Mouse (Mus musculus) ES-Bruce4 (cell line): ENCODE measurements at regions not wholly inside any gene's neighbourhood (a gene's known extent, or its start where the extent isn't known, plus 50 kb on each side); places are given as distances from the start of the nearest gene placed in this dataset.

Experiments used
- H3K27ac ChIP-seq: 2 replicates; pipeline ENCODE4 v1.5.1; 2012; ENCODE audit warnings: low read length, inconsistent platforms; ENCODE audit not compliant: insufficient read depth
- H3K27me3 ChIP-seq: 2 replicates; pipeline ENCODE4 v1.6.1; 2012; ENCODE audit warnings: mild to moderate bottlenecking, low read length, inconsistent platforms; ENCODE audit not compliant: control insufficient read depth, poor library complexity, insufficient read depth, severe bottlenecking
- H3K36me3 ChIP-seq: 2 replicates; pipeline ENCODE4 v1.6.1; 2012; ENCODE audit warnings: inconsistent platforms, mild to moderate bottlenecking, low read length, moderate library complexity; ENCODE audit not compliant: control insufficient read depth, poor library complexity, insufficient read depth, severe bottlenecking
- H3K4me1 ChIP-seq: one replicate; pipeline ENCODE4 v1.8.1; 2011; ENCODE audit warnings: low read length; ENCODE audit not compliant: control insufficient read depth, insufficient read depth
- H3K4me3 ChIP-seq: 2 replicates; pipeline ENCODE4 v1.5.1; 2011; ENCODE audit warnings: low read depth, mild to moderate bottlenecking, low read length
- H3K9ac ChIP-seq: 2 replicates; pipeline ENCODE4 v1.6.1; 2012; ENCODE audit warnings: low read depth, mild to moderate bottlenecking, inconsistent platforms; ENCODE audit not compliant: poor library complexity, severe bottlenecking
- H3K9me3 ChIP-seq: replicated peaks from 2 replicates; pipeline ENCODE4 v1.6.1; 2012; ENCODE audit warnings: mild to moderate bottlenecking, low read length, inconsistent platforms; ENCODE audit not compliant: control insufficient read depth, poor library complexity, insufficient read depth, severe bottlenecking
- CTCF ChIP-seq: IDR thresholded peaks from one replicate; pipeline ENCODE4 v1.8.1; 2011; ENCODE audit warnings: low read depth, low read length
- EP300 ChIP-seq: IDR thresholded peaks from 2 replicates; pipeline ENCODE4 v1.6.1; 2011; ENCODE audit warnings: low read depth, low read length; ENCODE audit not compliant: insufficient read depth
- POLR2A ChIP-seq: IDR thresholded peaks from one replicate; pipeline ENCODE4 v1.8.1; 2011; ENCODE audit warnings: low read length; ENCODE audit not compliant: insufficient read depth

- no peak overlapping the region for H3K9ac ChIP-seq
- H3K4me3 ChIP-seq: no peak overlapping the region
- TF ChIP-seq EP300 (no peak), POLR2A (no peak)
- no peaks in the 10 kb centered on the region for H3K4me1 ChIP-seq
- no peaks in the 10 kb centered on the region for H3K36me3 ChIP-seq
- H3K27me3 ChIP-seq: no peaks in the 10 kb centered on the region
- no peaks in the 10 kb centered on the region for H3K9me3 ChIP-seq
- H3K27ac ChIP-seq: no peak overlapping the region
Measured at GRCm38 (mm10) chr3:134130412-134130811, 105.9 kb upstream of the Cxxc4 start.

DNA sequence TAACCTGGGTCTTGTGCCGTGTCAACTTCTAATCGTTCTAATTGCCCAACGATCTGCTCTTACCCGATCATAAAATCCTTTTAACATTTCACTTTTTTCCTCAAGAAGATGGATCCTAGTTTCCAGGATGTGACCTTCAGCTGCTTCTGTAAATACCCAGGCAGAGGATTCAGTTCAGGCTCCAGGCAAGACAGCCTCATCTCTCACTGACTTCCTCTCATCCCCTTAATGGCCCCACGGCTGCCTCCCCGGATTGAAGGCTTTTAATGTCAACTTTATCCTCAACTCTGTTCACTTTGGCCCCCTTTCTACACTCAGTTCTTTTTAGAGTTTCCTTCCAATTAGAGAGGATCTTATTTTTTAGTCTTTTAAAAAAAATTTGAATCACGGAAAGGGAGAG is 91.0 kb upstream of the Cxxc4 start:
- Histone ChIP-seq H3K4me3 (no peak overlapping the region), H3K36me3 (no peaks in the 10 kb centered on the region), H3K4me1 (no peaks in the 10 kb centered on the region), H3K9ac (no peak overlapping the region), H3K27me3 (no peaks in the 10 kb centered on the region), H3K9me3 (no peaks in the 10 kb centered on the region), H3K27ac (no peak overlapping the region)
- TF ChIP-seq CTCF: no peak
- no peak for TF ChIP-seq POLR2A
- no peak for TF ChIP-seq EP300

- Histone ChIP-seq H3K4me3 (no peak overlapping the region), H3K27ac (no peak overlapping the region), H3K27me3 (no peaks in the 10 kb centered on the region), H3K4me1 (no peaks in the 10 kb centered on the region), H3K36me3 (no peaks in the 10 kb centered on the region), H3K9ac (no peak overlapping the region), H3K9me3 (no peaks in the 10 kb centered on the region)
- TF ChIP-seq EP300: no peak
- TF ChIP-seq CTCF: no peak
- no peak for TF ChIP-seq POLR2A
Measured at GRCm38 (mm10) chr3:134145935-134146334, 90.3 kb upstream of the Cxxc4 start.

DNA sequence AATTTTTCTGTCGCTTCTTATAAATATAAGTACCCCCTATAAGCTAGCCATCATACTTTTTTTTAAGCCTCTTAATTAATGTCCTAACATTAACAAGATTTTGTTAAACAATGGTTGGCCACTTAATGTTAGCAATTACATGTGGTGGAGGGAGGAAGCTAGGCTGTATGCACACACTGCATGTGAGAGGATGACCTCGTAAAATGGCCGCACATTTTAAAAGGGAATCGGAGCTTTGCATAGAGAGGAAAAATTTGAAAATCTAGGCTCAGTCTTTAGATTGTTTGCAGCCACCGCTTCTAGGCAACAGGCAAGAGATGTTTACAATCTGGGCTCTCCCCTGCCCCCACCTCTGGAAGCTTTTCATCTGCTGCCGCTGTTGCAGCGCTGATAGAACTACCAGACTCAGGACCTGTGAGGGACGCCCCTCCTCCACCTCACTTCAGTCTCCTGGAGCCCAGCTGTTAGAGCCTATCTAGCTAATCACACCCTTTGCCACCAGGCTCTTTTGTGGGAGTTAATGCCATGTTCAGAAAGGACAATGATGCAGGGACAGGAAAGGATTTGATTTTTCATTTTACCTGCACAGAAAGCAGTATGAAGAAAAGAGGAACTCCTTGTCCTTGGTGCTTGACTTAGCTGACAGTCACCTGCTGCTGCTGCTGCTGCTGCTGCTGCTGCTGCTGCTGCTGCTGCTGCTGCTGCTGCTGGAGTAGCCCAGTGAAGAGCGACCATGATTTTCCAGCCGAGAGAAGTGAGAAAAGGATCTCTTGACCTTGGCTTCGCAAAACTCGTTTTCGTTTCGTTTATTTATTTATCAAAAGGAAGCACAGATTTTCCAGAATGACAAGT is 89.7 kb upstream of the Cxxc4 start:
- H3K27ac ChIP-seq: no peak overlapping the region
- H3K9me3 ChIP-seq: no peaks in the 10 kb centered on the region
- H3K36me3 ChIP-seq: no peaks in the 10 kb centered on the region
- no peaks in the 10 kb centered on the region for H3K4me1 ChIP-seq
- no peak overlapping the region for H3K4me3 ChIP-seq
- TF ChIP-seq POLR2A: no peak
- TF ChIP-seq EP300: no peak
- TF ChIP-seq CTCF: no peak
- no peaks in the 10 kb centered on the region for H3K27me3 ChIP-seq
- no peak overlapping the region for H3K9ac ChIP-seq

DNA sequence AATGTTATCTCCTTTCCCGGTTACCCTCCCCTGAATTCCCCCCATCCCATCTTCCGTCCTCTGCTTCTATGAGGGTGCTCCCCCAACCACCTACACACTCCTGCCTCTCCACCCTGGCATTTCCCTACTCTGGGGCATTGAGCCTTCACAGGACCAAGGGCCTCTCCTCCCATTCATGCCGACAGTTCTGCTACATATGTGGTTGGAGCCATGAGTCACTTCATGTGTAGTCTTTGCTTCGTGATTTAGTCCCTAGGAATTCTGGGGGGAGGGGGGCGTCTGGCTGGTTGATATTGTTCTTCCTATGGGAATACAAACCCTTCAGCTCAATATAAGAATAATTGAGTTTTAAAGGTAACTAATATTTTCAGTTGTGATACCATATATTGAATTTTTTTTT is 74.0 kb upstream of the Cxxc4 start:
- TF ChIP-seq EP300 (no peak), CTCF (no peak), POLR2A (no peak)
- H3K9ac ChIP-seq: no peak overlapping the region
- H3K27ac ChIP-seq: no peak overlapping the region
- no peaks in the 10 kb centered on the region for H3K9me3 ChIP-seq
- no peaks in the 10 kb centered on the region for H3K27me3 ChIP-seq
- no peaks in the 10 kb centered on the region for H3K36me3 ChIP-seq
- no peak overlapping the region for H3K4me3 ChIP-seq
- no peaks in the 10 kb centered on the region for H3K4me1 ChIP-seq

- Histone ChIP-seq H3K4me3 (no peak overlapping the region), H3K9ac (no peak overlapping the region), H3K27ac (no peak overlapping the region), H3K4me1 (no peaks in the 10 kb centered on the region), H3K36me3 (no peaks in the 10 kb centered on the region), H3K27me3 (no peaks in the 10 kb centered on the region), H3K9me3 (no peaks in the 10 kb centered on the region)
- TF ChIP-seq POLR2A (no peak), CTCF (no peak), EP300 (no peak)
Measured at GRCm38 (mm10) chr3:134169922-134170321, 66.4 kb upstream of the Cxxc4 start.
